Mouse (Mus musculus): ENCODE results near the gene Trio.

GRCm38 (mm10) chr15:27907649-27908048 is 118.0 kb downstream of the Trio start:
- TF ChIP-seq CTCF (IDR thresholded peaks at IDR 0.05; ENCODE audit: low read depth) (no peak), EP300 (optimal IDR thresholded peaks at IDR 0.05) (no peak)

Data from stomach, postnatal 0 days (tissue).